Mouse (Mus musculus): ENCODE measurements around the gene Fut7.

DNA sequence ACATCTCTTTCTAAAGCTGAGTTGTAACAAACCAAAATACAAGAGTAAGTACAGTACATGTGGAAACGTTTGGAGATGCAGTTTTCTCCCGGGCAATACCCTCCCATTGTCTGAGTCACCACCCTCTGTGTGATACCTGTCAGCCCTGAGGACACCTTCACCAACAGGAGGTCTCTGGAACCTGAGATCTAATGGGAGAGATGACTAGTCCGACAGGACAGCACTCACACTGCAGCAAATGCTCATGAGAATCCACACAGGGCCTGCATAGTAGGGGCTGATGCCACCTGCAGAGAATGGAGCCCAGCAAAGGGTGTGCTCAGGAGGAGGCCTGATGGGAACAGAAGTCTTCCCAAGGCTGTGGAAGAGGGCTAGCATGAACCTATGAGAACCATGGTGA lies 38.3 kb downstream of the Fut7 start:
- no peak for TF ChIP-seq CTCF (IDR thresholded peaks at IDR 0.05; ENCODE audit: low read depth, low read length)
- no peak for TF ChIP-seq POLR2A (IDR thresholded peaks at IDR 0.05; ENCODE audit: borderline replicate concordance, low read depth, low read length)

Measured in bone marrow macrophage, adult 2 months (primary cell).